Mouse (Mus musculus): ENCODE measurements around the gene Adamtsl1. TPM values are rescaled to one million over a fixed set of nuclear protein-coding genes. Genes with fewer than 3 reads are reported as not detected.
A peak's percentile ranks its signal among the peaks of the same experiment; 100 is the strongest.

Adamtsl1 gene
- total RNA-seq, 2 experiments from 2014 or later = 12.0 to 14.3 TPM

- no peak for DNase-seq
- intact Hi-C loops (cut with DNase I; ENCODE audit: low total_unique reads) = no loop called here
Measured at GRCm38 (mm10) chr4:86122431-86122830, 608.5 kb downstream of the Adamtsl1 start.

- intact Hi-C loops (cut with DNase I; ENCODE audit: low total_unique reads) = no loop called here
- DNase-seq = no peak
Measured at GRCm38 (mm10) chr4:86124374-86124773, 610.4 kb downstream of the Adamtsl1 start.

- DNase-seq = no peak
Measured at GRCm38 (mm10) chr4:86126636-86127035, 612.7 kb downstream of the Adamtsl1 start.

DNA sequence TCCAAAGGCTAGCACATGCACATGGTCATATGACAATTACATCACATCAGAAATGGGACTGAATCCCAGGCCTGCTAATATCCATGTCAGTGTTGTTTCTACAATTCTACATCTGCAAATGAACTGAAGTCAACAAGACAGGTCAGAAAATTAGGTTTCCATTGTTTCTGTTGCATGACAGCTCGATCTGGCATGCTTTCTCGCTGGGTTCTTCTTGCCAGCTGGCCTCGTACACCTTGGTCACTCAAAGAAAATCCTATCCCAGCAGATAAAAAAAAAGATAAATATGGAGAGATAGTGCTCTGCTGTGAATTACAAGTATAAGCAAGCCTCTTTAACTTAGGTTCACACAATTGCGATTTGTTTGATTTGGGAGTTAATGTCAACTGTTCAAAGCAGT is 644.6 kb downstream of the Adamtsl1 start:
- DNase-seq = no peak
- intact Hi-C loops (cut with DNase I; ENCODE audit: low total_unique reads) = no loop called here

More at GRCm38 (mm10) chr4:86126636-86127035, 612.7 kb downstream of the Adamtsl1 start:
- intact Hi-C loops (cut with DNase I; ENCODE audit: low total_unique reads) = no loop called here

DNA sequence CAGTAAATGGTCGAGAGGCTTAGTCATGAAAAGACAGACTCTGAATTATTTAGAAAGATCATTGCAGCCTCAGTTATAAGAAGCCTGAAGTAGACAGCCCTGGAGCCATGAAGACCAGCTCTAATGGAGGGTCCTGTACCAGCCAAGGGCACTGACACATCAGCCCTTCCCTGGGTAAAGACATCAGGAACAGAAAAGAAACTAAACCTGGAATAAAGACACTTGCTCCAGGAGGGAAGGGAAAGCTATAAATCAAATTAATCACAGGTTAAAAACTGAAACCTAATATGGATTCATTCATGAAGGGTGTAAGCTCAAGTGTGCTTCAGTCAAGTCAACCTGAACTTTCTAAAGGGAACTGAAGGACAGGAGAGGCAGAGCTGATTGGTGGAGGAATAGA is 645.4 kb downstream of the Adamtsl1 start:
- DNase-seq = no peak
- intact Hi-C loops (cut with DNase I; ENCODE audit: low total_unique reads) = no loop called here

DNA sequence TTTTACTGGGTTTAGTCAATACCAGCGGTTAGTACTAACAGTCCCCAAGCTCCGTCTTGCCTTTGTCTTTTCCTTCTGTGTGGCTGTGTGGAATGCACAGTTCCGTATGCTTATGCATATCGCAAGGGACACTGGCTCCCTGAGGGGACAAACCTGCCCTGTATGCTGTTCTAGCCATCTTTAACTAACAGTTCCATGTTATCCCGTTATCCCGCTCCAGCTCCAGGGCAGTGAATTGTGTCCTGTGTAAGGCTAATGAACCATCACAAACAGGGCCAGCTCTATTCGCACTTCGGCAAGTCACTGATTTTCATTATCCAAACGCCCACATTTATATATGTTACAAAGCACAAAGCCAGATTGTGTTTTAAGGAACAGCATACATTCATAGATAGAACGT is 656.8 kb downstream of the Adamtsl1 start:
- intact Hi-C loops (cut with DNase I; ENCODE audit: low total_unique reads) = no loop called here
- DNase-seq = no peak

GRCm38 (mm10) chr4:86171461-86171860 is 657.5 kb downstream of the Adamtsl1 start:
- intact Hi-C loops (cut with DNase I; ENCODE audit: low total_unique reads) = no loop called here
- no peak for DNase-seq

DNA sequence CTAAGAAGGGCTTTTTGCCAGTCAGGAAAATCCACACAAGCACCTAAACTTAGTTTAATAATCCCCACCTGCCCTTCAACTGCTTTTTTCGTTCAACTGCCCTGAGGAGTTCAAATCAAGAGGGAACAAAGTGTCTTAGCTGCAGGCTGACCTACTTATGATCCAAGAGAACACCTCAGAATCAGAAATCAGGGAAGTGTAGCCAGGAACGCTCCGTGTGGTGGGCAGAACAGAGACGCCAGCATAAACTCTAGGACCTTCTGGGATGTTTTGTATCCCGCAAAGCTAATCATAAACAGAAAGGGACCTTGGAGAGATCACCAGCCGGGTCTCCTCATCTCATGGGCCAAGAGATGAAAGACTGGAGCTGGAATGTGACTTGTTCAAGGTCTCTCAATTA is 663.5 kb downstream of the Adamtsl1 start:
- DNase-seq = no peak
- intact Hi-C loops (cut with DNase I; ENCODE audit: low total_unique reads) = no loop called here

DNA sequence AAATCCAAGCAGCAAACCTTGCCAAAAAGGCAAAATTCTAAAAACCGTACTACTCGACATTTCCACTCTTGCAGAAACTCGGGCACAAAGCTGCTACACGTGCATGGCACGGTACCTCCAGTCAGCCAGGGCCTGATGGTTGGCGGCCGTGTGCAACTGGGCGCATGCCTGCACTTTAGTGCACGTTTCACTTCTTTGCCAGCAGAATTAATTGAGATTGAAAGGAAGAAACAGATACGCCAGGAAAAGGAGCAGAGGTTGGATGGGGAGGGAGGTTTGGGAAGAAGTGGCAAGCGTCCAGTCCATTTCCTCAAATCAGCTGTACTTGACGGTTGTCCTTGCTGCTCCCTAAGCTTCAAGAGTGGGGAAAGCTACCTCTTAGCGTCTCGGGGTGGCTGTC is 664.1 kb downstream of the Adamtsl1 start:
- no peak for DNase-seq
- intact Hi-C loops (cut with DNase I; ENCODE audit: low total_unique reads) = no loop called here

- no peak for DNase-seq
- intact Hi-C loops (cut with DNase I; ENCODE audit: low total_unique reads) = no loop called here
Measured at GRCm38 (mm10) chr4:86183701-86184173, 669.8 kb downstream of the Adamtsl1 start.

GRCm38 (mm10) chr4:86189853-86190252 is 675.9 kb downstream of the Adamtsl1 start:
- intact Hi-C loops (cut with DNase I; ENCODE audit: low total_unique reads) = no loop called here
- DNase-seq = no peak

DNA sequence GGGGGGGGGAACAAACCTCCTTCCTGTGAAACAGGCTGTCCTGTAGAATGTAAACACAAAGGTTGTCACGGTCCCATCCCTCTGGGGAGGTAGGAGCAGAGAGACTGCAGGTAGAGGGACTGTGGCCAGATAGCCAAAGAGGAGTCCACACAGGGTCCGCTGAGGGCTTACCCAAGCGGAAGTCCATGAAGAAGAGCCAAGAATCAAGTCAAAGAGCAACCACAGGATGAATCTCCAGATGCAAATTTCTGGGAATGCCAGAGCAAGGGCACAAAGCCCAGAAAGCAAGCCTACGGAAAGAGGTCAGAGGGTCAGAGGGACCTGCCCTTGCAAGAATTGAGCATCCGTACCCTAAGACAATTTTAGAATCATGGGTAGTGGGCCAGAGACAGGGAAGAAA is 677.2 kb downstream of the Adamtsl1 start:
- intact Hi-C loops (cut with DNase I; ENCODE audit: low total_unique reads) = no loop called here
- DNase-seq = no peak

DNA sequence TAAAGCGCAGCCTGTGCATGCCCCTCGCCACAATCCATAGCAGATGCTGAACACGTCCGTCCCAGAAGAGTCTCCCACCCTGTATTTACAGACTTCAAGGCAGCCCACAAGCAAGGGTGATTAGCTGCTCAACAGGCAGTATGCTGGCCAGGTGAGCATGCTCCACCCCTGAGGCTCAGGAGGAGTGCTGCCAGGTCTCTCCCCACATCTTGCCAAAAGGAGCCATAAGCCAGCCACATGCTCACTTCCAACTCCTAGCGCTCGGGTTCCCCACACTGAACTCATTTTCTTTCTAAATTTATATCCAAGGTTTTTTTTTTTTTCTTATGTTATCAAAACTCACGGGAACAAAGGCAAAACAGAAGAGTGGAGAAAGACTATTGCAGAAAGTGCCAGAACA is 687.8 kb downstream of the Adamtsl1 start:
- DNase-seq = no peak
- intact Hi-C loops (cut with DNase I; ENCODE audit: low total_unique reads) = no loop called here

GRCm38 (mm10) chr4:86203288-86203687 is 689.3 kb downstream of the Adamtsl1 start:
- intact Hi-C loops (cut with DNase I; ENCODE audit: low total_unique reads) = no loop called here

GRCm38 (mm10) chr4:86224875-86225274 is 710.9 kb downstream of the Adamtsl1 start:
- DNase-seq = no peak
- intact Hi-C loops (cut with DNase I; ENCODE audit: low total_unique reads) = no loop called here

More at GRCm38 (mm10) chr4:86203288-86203687, 689.3 kb downstream of the Adamtsl1 start:
- peak; percentile 8 for DNase-seq

DNA sequence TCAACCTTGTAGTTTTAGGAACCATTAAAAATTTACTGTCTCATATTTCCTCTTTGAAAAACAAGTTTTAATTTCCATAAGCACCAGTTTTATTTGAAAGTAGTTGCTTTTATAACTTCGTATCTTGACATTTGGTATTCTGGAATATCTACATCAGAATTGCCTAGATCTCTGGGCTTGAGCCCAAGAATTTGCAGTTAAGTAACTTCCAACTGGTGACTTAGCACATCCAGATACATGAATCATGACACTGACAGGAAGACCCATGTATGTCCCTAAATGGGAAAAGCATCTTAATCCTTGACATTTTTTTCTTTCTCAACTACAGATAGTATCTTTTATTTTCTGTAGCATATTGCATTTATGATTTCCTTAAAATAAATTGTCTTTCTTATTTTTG is 713.1 kb downstream of the Adamtsl1 start:
- intact Hi-C loops (cut with DNase I; ENCODE audit: low total_unique reads) = no loop called here
- DNase-seq = no peak

GRCm38 (mm10) chr4:86233197-86233596 is 719.2 kb downstream of the Adamtsl1 start:
- intact Hi-C loops (cut with DNase I; ENCODE audit: low total_unique reads) = no loop called here
- no peak for DNase-seq

DNA sequence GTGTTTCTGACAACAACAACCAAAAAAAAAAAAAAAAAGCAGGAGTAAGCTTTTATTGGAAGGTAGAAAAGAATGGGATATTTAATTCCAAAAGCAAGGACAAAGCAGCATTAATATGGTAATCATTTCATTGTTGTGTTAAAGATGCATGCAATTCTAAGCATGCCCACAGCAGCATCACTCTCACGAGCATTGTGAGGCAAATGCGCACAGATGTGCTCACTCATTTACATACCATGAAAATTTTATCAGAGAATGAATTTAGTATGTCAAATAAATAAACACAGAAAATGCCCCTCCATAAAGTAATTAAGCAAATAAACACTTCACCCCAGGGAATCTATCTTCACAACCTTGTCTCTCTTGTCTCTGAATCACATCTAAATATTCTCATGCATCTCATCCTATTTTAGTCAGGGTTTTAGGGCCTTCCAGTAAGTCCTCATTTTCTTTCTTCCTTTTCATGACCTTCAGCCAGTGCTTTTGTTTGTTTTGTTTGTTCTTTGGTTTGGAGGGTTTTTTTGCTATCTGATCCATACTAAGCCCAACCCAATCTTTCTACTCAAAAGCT is 728.0 kb downstream of the Adamtsl1 start:
- intact Hi-C loops (cut with DNase I; ENCODE audit: low total_unique reads) = no loop called here
- no peak for DNase-seq

GRCm38 (mm10) chr4:86270085-86270484 is 756.1 kb downstream of the Adamtsl1 start:
- no peak for DNase-seq
- intact Hi-C loops (cut with DNase I; ENCODE audit: low total_unique reads) = no loop called here

DNA sequence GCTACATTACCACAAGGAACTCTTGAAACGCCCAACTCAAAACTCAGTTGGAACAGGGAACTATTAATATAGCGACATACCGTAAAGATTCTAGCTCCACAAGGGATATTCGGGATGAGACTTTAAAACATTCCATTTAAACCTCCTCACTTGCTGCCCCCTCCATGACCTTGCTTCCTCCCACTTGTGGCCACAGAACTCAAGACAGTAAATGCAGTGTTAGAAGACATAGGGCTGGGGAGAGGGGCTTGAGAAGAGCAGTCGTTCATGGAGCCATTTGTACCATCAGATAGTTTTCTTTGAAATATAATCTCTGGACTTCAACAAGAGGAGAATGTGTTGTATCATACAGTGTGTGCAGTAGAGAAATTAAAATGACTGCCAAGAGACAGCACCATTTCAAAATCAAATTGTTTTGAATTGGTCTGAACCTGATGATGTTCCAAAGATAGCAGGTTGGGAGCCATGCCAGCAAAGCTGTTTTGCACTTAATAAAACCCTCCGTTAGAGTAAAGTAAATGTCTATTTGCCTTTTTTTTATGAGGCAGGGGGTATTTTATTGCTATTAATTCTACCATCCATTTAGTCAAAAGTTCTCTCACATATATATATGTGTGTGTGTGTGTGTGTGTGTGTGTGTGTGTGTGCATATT is 759.9 kb downstream of the Adamtsl1 start:
- peak; percentile 25 for DNase-seq
- intact Hi-C loops (cut with DNase I; ENCODE audit: low total_unique reads) = no loop called here

DNA sequence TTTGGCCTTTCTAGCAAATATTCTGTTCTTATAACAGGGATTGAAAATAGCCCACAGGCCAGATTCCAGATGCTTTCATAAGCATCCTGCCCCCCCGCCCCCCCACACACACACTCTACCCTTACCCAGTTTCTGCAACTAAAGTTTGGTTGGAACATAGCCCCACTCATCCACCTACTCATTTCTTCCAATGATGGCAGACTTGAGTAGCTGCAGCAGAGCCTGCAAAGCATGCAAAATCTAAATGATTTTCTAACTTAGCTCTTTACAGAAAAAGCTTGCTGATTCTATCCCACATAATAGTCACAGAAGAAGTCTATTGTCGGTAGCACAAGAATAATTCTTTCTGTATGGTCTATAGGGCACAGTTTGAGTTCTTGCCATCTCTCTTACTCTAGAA is 760.7 kb downstream of the Adamtsl1 start:
- no peak for DNase-seq
- intact Hi-C loops (cut with DNase I; ENCODE audit: low total_unique reads) = no loop called here
